Mouse (Mus musculus): Measurements from ENCODE around the gene Pla2g2e.
"Not testable (repeated sequence)": the region's sequence is repeated elsewhere in the genome, so short reads cannot be mapped to it uniquely, and the experiment has no call there.

The Pla2g2e gene

DNA sequence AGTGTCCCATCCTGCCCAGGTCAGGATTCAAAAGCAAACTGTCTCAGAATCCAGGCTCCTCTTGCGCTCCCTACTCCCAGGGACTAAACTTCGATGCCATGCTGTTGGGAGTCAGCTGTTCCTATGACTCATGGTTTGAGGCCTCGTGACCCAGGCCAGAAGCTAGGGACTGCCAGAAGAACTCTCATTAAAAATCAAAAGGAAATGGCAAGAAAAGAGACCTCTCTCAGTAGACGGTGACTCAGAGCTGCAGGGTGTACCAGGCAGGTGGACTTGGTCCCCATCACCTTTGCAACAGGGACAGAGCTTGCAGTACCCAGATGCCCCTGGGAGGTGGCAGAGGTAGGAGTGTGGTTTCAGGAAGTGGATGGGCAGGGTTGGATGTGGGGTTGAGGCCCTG, at the start of gene Pla2g2e:
TSS of gene Pla2g2e (plus strand) at position 212 of the 400 bp plus-strand sequence.
- DNase-seq, result peak; percentile 90

DNA sequence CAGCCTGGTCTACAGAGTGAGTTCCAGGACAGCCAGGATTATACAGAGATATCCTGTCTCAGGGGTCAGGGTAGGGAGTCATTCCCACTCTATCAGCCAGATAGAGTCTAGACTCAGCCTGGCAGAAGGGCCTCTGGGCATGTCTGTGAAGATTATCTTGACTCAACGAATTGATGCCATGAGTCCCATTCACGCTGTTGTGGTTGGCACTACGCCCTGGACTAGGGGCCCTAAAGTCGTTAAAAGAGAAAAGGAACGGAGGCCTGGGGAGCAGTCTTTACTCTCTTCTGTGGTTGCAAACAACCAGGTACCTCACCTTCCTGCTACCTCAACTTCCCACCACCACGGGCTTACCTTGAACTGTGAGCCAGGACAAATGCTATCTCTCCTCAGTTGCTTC, 37.9 kb upstream of the Pla2g2e start:
- no peak for DNase-seq

DNA sequence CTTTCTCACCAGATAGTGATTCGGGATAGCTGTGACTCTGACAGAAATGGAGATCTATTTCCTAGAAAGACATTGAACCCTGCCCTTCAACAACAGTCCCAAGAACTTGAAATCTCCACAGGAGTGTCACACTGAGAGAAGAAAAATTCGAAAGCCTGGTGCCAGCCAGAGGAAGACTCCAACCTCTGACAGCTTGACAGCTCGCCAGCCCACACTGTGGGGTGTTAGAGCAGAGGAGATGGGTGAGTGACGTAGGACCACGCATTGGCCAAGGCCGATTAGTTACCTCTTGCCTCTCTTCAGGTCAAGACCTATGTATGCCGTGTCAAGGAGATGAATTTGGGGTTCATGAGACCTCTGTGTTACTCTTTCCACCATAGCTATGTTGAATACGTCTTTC, 37.0 kb upstream of the Pla2g2e start:
- peak; percentile 76 for DNase-seq

DNA sequence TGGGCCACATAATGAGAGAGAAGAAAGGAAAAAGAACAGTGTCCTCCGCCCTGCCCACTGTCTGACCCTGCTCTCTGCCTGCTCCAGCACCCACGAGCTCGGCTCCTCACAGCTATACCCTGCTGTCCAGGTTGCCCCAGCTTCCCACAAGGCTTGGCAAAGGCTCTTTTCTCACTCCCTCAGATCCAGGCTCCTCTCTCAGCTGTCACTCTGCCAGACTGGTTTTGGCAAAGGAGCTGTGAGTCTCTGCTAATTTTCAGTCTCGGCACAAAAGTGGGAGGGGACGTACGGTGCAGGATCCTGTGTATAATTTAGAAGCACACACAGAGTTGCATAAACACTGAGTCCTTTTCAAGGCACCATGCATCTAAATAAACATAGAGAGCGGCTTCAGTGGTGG, 36.4 kb upstream of the Pla2g2e start:
- DNase-seq, result peak; percentile 88

DNA sequence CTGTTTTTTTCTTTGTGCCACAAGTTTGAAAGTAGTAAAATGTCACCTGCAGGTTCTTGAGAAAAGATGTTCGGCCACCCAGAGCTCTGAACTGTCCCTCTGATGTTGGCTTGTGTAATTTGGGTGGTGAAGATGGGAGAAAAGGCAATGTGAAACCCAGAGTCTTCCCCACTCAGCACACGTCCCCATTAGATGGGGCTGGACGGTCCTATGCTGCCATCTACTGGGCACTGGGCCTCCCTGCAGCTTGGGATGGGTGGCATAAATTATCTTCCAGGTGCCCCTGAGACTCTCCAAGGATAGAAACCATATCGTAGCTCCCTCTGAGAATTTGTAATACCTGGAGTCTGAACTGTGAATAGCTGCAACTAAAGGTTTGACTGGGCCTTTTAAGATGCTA, 26.3 kb upstream of the Pla2g2e start:
- DNase-seq, result peak; percentile 92

DNA sequence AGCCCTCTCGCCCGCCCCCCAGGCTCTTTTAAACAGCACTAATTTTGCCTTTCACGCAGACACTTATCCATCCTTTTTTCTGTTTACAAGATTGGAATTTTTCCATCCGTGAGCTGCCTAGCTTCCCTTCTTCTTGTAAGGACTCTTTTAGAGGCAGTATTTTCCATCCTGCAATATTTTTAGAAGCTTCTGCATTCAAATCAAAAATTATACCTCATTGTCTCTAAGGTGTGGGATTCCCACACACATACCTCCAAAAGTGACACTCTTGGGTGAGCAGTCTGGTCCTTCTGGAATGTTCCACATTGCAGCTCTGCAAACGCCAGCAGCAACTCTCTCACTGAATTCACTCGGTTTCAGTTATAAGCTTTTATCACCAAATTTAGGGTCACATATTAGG, 24.8 kb upstream of the Pla2g2e start:
- no peak for DNase-seq

DNA sequence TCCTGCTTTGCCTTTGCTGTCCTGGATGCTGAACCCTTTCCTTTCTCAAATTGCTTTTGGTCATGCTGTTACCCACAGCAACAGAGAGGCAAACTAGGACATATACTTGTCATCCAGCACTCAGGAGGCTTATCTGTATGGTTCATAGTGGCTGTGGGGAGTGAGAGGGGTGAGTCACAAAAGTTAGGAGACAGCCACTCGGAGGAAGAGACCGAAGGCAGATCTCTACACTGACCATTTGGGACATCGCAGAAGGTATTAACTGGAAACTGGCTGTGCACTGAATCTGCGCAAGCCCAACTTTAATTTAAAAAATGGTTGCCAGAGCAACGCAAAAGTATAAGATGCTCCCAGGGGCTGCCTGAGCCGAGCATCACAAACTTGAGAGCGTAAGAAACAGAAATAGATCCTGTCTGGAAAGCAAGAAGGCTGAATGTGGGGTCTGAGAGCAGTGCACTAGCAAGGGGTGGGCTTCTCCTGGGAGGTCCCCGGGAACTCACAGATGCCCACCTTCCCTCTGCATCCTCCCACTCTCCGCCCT, 22.6 kb upstream of the Pla2g2e start:
- DNase-seq, result no peak

DNA sequence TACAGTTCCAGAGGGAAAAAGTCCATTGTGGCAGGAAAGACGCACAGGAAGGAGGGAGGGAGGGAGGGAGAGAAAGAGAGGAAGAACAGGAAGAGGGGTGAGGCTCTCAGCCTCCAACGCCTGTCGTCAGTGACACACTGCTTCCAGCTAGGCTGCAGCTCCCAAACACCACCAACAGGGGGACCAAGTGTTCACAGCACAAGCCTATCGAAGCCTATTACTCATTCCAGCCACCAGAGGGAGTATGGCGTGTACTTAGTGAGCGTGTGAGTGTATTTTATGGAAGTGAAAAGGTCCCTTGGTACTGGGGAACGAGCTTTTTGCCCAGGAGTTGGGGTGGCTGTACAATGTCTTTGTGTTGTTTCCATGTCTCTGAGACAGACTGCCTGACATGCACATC, 21.3 kb upstream of the Pla2g2e start:
- no peak for DNase-seq

DNA sequence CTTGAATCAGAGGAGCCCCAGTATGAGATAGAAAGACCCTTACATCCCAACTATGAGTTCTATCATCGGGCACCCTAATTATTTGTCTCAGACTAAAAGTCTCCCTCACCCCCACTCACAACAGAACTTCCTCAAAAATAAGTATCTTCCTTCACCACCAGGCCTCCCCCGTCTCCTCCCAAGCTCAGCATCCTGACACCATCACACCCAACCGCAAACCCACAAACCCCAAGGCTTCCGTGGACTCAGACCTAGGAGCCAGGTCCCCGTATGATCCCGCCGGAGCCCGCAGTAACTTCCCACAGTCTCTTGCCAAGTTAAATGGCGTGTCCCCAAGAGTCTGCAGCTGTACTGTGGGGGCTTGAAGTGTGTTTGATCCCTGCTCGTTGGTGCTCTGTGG, 20.2 kb upstream of the Pla2g2e start:
- DNase-seq, result no peak

DNA sequence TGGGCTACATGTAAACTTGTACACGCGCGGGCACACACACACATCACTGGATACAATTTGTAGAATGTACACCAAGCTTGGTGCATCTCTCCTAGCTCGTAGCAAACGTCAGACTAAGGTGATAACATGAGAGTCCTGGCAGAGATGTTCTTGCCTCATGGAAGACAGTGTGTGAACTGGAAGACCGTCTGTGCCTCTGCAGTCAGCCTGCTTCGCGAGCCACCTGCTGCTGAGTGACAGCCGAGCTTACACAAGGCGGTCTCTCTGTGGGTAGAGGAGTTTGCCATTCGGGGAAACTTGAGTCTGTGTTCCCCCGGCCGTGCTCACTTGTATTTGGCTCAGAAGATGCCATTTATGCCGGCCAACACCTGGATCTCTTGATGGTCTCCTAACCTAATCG, 19.3 kb upstream of the Pla2g2e start:
- DNase-seq, result no peak

DNA sequence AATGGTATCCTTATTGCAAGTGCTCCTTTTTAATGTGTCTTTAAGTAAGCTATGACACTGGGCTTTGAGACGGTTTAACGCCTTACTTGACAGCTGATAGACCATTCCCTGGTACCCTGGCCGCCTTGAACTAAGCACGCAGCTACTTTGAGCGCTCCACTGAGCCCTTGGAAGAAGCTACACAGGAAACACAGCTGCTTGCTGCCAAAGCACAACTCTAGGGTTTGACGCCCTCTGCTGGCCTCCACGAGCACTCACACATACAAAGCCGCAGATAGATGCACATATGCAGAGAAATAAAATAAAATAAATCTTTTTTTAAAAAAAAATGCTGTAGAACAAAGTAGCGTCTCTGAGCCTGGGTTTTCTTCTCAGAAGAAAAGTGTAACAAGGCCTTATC, 18.5 kb upstream of the Pla2g2e start:
- no peak for DNase-seq

DNA sequence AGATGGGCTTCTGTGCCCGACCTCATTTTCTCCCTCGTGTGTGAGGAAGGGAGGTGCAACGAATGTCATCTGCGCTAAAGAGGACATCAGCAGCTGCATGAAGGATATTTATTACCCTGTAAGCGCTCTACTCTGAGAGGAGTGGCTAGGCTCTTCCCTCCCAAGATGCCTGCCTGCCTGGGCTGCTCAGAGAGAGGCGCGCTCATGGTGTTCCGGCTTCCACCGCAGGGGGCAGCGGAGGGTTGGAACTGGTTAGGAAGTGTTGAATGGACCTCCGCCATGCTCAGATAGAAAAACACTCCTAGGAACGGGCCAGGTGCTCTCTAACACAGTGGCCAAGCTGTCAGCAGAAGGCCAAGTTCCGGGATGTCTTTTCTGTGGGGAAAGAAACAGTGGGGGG, 18.0 kb upstream of the Pla2g2e start:
- no peak for DNase-seq

DNA sequence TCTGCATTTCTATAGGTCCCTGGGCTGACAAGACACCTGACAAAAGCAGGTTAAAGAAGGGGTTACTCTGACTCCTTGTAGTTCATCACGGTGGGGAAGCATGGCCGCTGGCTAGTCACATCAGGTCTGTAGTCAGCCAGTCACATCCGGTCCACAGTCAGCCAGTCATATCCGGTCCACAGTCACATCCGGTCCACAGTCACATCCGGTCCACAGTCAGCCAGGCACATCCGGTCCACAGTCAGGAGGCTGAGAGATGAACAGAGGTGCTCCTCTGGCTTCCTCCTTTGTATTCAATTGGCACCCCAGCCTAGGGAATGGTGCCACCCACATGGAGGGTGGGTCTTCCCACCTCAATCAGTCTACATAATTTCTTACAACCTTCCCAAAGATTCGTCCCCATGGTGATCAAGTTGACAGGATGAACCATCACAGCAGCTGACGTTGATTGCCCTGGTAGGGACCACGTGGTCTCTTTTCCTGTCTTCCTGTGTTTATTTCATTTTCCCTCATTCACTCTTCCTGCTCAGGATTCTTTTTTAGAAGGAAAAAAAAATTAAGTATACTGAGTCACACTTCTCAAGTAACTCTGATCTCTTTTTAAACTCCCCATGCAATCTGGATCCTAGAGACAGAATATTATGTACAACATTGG, 14.3 kb upstream of the Pla2g2e start, which contains the start of gene Pla2g5:
TSS of gene Pla2g5 (minus strand) at position 139 of the 655 bp plus-strand sequence.
- no peak for DNase-seq

DNA sequence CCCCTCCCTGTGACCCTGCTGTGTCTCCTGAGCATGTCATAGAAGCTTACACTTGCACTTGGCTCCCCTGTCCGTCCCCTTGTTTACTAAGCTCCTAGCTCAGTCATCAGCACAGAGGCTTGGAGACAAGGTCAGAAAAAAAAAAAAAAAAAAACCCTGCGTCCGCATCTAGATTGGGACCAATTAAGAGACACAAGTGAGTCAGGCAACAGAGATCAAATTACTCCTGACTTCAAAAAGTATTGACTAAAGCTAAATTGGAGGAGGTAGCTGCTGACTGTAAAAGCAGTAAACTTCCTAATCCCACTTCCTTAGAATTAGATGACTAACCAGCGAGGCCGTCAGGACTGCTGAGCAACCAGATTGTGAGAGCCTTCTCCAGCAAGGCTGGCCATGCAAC, 12.7 kb upstream of the Pla2g2e start:
- no peak for DNase-seq

DNA sequence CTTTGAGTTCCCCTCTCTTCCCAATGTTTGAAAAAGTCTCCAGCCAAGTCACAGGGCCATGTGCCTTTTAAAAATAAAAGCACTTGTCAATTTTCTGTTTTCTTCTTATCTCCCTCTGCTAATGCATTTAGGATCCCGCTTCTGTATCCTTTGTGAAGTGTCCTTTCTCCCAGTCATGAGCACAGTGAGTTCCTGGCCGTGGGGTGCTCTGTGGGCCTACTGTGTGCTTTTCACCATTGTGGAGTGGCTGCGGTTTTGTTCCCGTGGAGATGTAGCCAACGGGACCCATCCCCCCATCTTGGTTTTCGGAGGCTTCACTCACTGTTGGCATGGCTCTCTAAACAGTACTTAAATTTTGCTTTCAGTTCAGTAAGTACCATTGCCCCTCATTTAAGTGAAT, 11.8 kb upstream of the Pla2g2e start:
- no peak for DNase-seq

DNA sequence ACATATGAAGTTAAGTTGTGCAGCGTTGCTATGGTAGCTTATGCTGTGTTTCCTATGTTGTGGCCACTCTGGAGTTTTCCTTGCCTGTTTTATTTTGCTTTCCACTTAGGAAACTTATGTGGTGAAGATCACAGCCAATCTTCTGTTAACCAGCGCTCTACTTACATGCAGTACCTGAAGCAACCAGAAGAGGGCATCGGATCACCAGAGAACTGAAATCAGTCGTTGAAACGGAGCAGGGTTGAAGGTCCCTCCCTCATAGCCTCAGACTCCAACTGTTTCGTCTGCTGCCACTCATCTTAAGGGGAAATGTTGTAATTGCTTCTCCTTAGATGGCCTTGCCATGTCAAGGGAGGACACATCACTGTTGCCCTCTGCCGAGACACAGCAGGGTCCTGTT, 11.3 kb upstream of the Pla2g2e start:
- peak; percentile 96 for DNase-seq

DNA sequence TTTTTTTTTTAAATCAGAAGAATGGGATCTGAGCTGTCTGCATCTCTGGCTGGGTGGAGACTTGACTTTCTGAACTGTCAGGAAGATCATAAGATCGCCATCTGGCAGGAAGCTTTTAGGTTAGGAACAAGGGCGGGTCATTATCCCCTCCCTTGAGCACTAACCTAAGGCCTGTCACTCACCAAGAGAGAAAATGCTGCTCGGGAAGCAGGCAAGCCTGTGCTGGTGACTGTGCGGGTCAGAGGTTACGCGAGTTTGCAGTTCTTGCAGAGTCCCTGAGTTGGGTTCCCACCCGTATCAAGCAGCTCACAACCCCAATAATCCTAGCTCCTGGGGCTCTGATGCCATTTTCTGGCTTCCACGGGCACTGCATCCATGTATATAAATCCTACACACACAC, 9.1 kb upstream of the Pla2g2e start:
- DNase-seq, result no peak

DNA sequence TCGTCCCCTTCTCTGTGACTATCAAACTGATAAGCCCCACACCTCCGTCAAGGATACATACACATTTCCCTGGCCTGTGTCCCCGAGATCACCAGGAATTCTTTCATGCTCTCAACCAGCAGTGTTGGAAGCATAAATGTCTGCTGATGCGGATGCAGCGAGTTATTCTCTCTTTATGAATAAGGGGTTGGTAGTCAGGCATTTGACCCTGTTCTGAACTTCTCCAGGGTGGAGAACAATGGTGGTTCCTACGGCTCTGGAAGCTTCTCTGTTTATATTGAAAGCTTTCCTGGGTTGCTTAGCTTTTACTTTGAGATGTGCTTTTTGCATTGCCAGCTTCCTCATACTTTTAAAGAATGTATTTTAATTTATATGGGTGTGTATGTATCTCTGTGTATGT, 3.9 kb upstream of the Pla2g2e start, which contains the start of gene Gm13030:
TSS of gene Gm13030 (minus strand) at position 101 of the 400 bp plus-strand sequence.
- no peak for DNase-seq

DNA sequence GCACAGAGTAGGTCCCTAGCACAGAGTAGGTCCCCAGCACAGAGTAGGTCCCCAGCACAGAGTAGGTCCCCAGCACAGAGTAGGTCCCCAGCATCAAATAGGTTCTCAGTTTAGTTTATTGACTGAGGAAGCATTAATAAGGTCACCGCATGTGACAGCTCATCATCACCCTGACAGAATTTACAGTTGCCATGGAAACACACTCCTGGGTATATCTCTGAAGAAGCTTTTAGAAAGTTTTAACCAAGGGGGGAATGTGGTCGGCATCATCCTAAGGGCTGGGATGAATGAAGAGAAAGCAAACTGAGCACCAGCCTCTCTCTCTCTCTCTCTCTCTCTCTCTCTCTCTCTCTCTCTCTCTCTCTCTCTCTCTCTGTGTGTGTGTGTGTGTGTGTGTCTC, 2.5 kb upstream of the Pla2g2e start:
- DNase-seq, result not testable (repeated sequence)

DNA sequence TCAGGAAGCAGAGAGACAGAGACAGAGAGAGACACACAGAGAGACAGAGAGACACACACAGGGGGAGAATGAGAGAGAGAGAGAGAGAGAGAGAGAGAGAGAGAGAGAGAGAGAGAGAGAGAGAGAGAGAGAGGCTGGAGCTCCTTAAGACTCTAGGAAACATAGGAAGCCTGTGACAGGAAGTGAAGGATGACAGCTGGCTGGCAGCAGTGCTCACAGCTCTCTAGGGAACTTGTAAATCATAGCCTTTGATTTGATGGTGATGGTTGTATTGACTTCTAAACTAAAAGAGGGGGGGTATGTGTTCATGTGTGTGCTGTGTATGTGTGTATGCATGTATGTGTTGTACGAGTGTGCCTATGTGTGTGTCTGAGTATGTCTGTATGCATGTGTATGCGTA, 1.8 kb upstream of the Pla2g2e start:
- DNase-seq, result no peak

DNA sequence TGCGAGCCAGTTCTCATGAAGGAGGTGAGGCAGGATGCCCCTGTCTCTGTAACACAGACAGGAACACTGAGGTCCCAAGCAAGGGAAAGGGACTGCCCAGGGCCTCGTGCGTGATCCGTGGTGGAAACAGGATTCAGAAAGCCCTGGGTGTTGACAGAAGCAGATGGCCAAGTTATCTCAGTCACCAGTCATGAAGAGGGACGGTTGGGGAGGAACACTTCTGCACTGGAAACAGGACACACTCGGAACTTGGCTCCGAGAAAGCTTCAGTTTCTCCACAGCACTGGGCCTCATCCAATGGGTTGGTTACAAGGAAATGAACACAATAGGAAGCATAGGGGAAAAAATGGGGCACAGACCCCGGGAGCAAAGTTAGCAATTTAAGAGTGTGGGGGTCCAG, 1.0 kb downstream of the Pla2g2e start:
- DNase-seq, result peak; percentile 97

DNA sequence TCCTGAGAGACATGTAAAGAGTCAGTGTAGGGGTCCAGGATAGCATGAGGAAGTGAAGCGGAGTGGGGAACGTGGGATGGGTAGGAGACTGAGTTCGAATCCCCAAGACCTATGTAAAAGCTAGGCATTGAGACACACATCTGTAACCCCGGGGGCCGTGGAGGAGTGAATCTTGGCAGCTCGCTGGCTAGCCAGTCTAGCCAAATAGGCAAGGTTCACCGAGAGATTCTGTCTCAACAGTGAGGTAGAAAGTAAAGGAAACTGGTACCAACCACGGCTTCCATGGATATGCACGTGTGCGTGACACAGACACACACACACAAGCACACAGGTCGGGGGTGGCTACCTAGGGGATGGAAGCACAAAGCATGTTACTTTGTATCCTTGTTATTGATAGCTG, 2.1 kb downstream of the Pla2g2e start:
- DNase-seq, result peak; percentile 87

DNA sequence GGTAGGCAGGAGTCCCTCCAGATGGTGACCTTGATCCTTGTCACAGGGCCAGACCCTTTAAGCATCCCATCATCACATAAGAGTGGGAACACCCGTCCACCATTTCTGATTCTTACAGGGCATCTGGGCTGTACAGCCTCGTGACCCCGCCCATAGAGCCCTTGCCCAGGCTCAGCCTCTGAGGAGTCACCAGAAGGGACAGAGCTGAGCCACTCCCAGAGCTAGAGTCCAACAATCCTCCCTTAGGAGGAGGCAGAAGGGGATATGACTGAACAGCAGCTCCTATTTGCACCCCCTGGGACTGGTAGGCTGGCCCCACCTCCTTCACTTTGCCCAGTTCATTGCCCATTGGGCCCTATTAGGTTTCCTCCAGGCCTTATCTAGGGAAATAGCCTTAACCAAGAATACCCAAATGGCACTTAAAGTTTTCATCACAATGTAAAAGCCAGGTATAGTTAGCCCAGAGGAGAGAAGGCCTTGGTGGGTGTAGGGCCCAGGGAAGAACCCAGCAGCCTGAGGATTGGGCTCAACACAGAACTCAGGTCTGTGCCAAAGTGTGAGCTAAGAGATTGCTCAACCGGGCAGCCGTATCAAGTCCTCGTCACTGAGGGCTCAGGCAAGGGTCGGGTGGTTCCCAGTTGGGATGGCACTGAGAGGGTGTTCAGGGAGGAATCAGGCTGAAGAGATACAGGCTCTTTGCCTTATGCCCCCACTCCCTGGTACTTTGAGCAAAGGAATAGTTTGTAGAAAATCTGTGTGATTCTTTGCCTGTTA, 3.3 kb downstream of the Pla2g2e start:
- peak; percentile 96 for DNase-seq

DNA sequence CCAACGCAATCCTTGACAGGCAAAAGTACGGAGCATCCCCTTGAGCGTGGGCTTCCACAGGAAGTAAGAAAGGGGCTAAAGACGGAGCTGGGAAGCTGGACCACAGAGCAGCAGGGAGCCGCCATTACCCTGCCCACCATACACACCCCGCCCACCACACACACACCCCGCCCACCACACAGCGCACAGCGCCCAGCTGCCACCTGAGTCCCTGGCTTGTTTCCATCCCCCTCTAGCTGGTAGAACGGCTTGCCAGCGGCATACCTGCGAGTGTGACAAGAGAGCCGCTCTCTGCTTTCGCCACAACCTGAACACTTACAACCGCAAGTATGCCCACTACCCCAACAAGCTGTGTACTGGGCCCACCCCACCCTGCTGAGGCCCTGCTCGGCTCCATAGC, 4.4 kb downstream of the Pla2g2e start:
- no peak for DNase-seq

All from heart, adult 11 months (tissue).